Mouse (Mus musculus): ENCODE results near the gene Pdk2.

Gene Pdk2

GRCm38 (mm10) chr11:94990102-94990748 is 50.9 kb downstream of the Pdk2 start:
- in situ Hi-C loops (cut with MboI, MseI), result no loop called here

GRCm38 (mm10) chr11:94989562-94990017 is 51.6 kb downstream of the Pdk2 start:
- in situ Hi-C loops (cut with MboI, MseI), result no loop called here

GRCm38 (mm10) chr11:94988780-94989561 is 52.2 kb downstream of the Pdk2 start:
- in situ Hi-C loops (cut with MboI, MseI), result no loop called here

GRCm38 (mm10) chr11:94987851-94988250 is 53.3 kb downstream of the Pdk2 start:
- in situ Hi-C loops (cut with MboI, MseI), result no loop called here

- in situ Hi-C loops (cut with MboI, MseI), result no loop called here
Observed at GRCm38 (mm10) chr11:94987341-94987740, 53.8 kb downstream of the Pdk2 start.

- in situ Hi-C loops (cut with MboI, MseI), result no loop called here
Observed at GRCm38 (mm10) chr11:94986435-94986834, 54.7 kb downstream of the Pdk2 start.

GRCm38 (mm10) chr11:94985822-94986221 is 55.3 kb downstream of the Pdk2 start:
- in situ Hi-C loops (cut with MboI, MseI), result no loop called here

GRCm38 (mm10) chr11:94985140-94985539 is 56.0 kb downstream of the Pdk2 start:
- in situ Hi-C loops (cut with MboI, MseI), result no loop called here

- in situ Hi-C loops (cut with MboI, MseI), result no loop called here
Observed at GRCm38 (mm10) chr11:94979462-94980179, 61.5 kb downstream of the Pdk2 start.

GRCm38 (mm10) chr11:94978947-94979346 is 62.2 kb downstream of the Pdk2 start:
- in situ Hi-C loops (cut with MboI, MseI), result no loop called here

GRCm38 (mm10) chr11:94978178-94978915 is 62.8 kb downstream of the Pdk2 start:
- in situ Hi-C loops (cut with MboI, MseI), result no loop called here
